Mouse (Mus musculus) cortical plate, adult 2 months (tissue): ENCODE measurements at regions not wholly inside any gene's neighbourhood (a gene's known extent, or its start where the extent isn't known, plus 50 kb on each side); places are given as distances from the start of the nearest gene placed in this dataset.

Experiments
- CTCF ChIP-seq: fragments of 200-500 bp; IDR thresholded peaks from 2 replicates; pipeline ENCODE4 v1.5.1; 2011; ENCODE audit warnings: mild to moderate bottlenecking, control low read depth, low read length; ENCODE audit not compliant: insufficient read depth; ENCODE audit errors: extremely low read depth
- POLR2A ChIP-seq: fragments of 200-500 bp; IDR thresholded peaks from 2 replicates; pipeline ENCODE4 v1.6.1; 2011; ENCODE audit warnings: mild to moderate bottlenecking, low read length, control low read depth; ENCODE audit not compliant: insufficient read depth; ENCODE audit errors: extremely low read depth

DNA sequence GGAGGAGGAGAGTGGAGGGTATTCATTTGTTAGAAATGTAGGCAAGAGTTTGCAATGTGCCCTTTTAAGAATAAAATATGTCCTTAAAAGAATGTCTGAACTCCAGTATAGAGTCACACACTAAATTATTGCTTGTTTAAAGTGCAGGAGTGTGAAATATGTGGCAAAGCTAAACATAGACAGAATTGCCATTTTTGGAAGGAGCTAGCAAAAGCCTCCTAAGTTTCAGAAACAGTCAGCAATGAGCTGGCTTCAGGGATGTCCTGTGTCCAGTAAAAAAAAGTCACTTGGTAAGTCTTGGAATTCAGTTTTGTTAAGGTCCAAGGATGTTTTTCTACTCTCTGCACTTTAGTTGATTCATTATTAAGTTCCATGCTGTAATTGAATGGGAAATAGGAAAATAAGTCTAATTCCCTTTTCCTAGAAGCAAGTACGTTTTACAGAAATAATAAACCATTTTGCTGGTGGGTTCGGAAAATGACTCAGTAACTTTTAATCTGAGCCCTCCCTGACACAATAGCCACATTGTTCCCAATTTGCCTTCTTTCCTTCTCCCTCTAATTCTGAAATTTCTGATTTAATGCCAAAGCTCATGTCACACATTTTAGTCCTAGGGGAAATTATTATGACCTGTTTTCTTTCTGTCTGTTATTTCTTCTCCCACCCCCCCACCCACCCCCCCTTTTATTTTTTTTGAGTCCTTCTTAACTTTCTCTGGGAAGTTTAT lies 123.2 kb downstream of the Ppp1r3a start:
- no peak for TF ChIP-seq CTCF
- TF ChIP-seq POLR2A, result no peak
